Mouse (Mus musculus) hindbrain, embryonic 13.5 days (tissue): Measurements from ENCODE around the gene Cmss1. TPM values are rescaled to one million over a fixed set of nuclear protein-coding genes. Genes with fewer than 3 reads are reported as not detected.
A peak's percentile ranks its signal among the peaks of the same experiment; 100 is the strongest.

Source experiments
- ATAC-seq: fragments of 200-750 bp; cut with Nextera tagmentation; 2 replicates; pipeline ENCODE4 v1.8.0; 2017; ENCODE audit warnings: moderate TSS enrichment; ENCODE audit not compliant: low FRiP score
- H3K27ac ChIP-seq: fragments of 300-500 bp; sonication (generic); 2 replicates; pipeline ENCODE4 v1.5.1; 2015; ENCODE audit warnings: inconsistent platforms, mild to moderate bottlenecking, moderate library complexity
- H3K27me3 ChIP-seq: fragments of 300-500 bp; sonication (generic); 2 replicates; pipeline ENCODE4 v1.6.1; 2015; ENCODE audit warnings: mild to moderate bottlenecking, inconsistent platforms
- H3K36me3 ChIP-seq: fragments of 300-500 bp; sonication (generic); 2 replicates; pipeline ENCODE4 v1.6.1; 2015; ENCODE audit warnings: mild to moderate bottlenecking, inconsistent platforms
- H3K4me1 ChIP-seq: fragments of 300-500 bp; sonication (generic); replicated peaks from 2 replicates; pipeline ENCODE4 v1.6.1; 2015; ENCODE audit warnings: inconsistent platforms
- H3K4me2 ChIP-seq: fragments of 300-500 bp; sonication (generic); 2 replicates; pipeline ENCODE4 v1.6.1; 2015; ENCODE audit warnings: inconsistent platforms, mild to moderate bottlenecking, moderate library complexity
- H3K4me3 ChIP-seq: fragments of 300-500 bp; sonication (generic); 2 replicates; pipeline ENCODE4 v1.5.1; 2015; ENCODE audit warnings: mild to moderate bottlenecking, inconsistent platforms
- H3K9ac ChIP-seq: fragments of 300-500 bp; sonication (generic); 2 replicates; pipeline ENCODE4 v1.6.1; 2015; ENCODE audit warnings: mild to moderate bottlenecking, inconsistent platforms
- H3K9me3 ChIP-seq: fragments of 300-500 bp; sonication (generic); 2 replicates; pipeline ENCODE4 v1.6.1; 2016; ENCODE audit warnings: inconsistent platforms
- WGBS: fragments of 180-500 bp; shearing (Covaris S2); methylation state at CpG from one replicate; pipeline ENCODE4 v1.1.7; 2015; 5-methylcytosine and 5-hydroxymethylcytosine counted together
- polyA plus RNA-seq: library from polyadenylated mRNA; unstranded; fragments of >200 nt; fragmentation: Nextera tagmentation; extraction: Ambion mirVana; gene quantifications from 2 replicates; pipeline ENCODE4 v1.2.1, GENCODE M21; 2015

Gene Cmss1
- polyA plus RNA-seq, 1 experiment from 2014 or later = 37.1 TPM

GRCm38 (mm10) chr16:57303716-57304115, 302.9 kb downstream of the Cmss1 start:
- Histone ChIP-seq H3K9me3 (no peaks in the 10 kb centered on the region), H3K27me3 (no peaks in the 10 kb centered on the region), H3K36me3 (no peaks in the 10 kb centered on the region), H3K27ac (no peak overlapping the region), H3K4me1 (0 out of 2 replicates have a peak, but pooled peaks cover 3% of the 10 kb centered on the region), H3K4me3 (no peak overlapping the region), H3K4me2 (0 out of 2 replicates have a peak overlapping the region, but pooled peaks have one; percentile 15), H3K9ac (0 out of 2 replicates have a peak overlapping the region, but pooled peaks have one; percentile 24)
- 63% methylated on average over 19 of the region's 19 CpGs for WGBS
- no peak for ATAC-seq

DNA sequence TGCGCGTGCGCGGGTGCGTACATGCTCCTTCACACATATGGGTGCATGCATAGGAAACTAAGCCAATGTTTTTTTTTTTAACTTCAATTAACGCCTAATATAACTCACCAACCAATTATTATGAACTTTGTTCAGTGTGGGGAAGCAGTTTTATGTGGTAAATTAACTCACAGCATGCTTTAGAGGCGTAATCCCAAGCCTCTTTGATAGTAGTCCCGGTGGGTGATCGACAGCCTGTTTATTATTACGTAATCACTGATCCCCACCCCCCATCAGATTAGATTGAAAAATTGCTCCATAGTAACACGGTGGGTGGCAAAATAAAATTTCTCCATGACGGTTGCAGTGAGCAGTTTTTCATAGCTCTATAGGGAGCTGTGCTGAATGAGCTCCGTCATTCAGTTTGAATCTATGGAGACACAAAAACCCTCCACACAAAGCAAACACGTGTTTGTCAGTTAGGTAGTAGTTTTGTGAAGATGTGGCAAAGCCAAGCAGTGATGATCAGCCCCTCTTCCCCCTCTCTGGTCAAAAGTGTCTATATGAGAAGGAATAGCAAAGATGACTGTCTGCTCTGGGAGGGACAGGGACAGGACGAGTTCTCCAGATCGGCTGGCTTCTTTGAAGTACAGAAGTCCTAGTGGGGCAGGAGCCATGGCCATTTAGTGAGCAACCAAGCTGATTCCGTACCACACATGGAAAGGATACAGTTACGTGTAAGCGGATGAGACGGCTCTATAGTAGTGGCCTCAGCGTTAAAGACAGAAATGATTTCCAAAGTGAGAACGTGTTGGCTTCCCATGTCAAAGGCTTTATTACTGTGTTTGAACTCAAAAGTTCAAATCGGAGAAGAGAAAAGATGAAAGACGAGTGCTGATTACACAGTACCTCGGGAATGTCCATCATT, 303.6 kb downstream of the Cmss1 start:
- no peaks in the 10 kb centered on the region for H3K27me3 ChIP-seq
- no peak overlapping the region for H3K4me2 ChIP-seq
- no peak overlapping the region for H3K4me3 ChIP-seq
- H3K36me3 ChIP-seq = no peaks in the 10 kb centered on the region
- WGBS = 76% methylated on average over 25 of the region's 25 CpGs
- peak; percentile 77 for ATAC-seq
- H3K9me3 ChIP-seq = no peaks in the 10 kb centered on the region
- no peak overlapping the region for H3K9ac ChIP-seq
- H3K4me1 ChIP-seq = 0 out of 2 replicates have a peak, but pooled peaks cover 3% of the 10 kb centered on the region
- H3K27ac ChIP-seq = no peak overlapping the region

GRCm38 (mm10) chr16:57301512-57302115, 305.1 kb downstream of the Cmss1 start:
- ATAC-seq = no peak
- WGBS = 79% methylated on average over 9 of the region's 9 CpGs
- no peaks in the 10 kb centered on the region for H3K36me3 ChIP-seq
- no peak overlapping the region for H3K9ac ChIP-seq
- H3K9me3 ChIP-seq = no peaks in the 10 kb centered on the region
- no peaks in the 10 kb centered on the region for H3K27me3 ChIP-seq
- no peak overlapping the region for H3K27ac ChIP-seq
- 0 out of 2 replicates have a peak, but pooled peaks cover 3% of the 10 kb centered on the region for H3K4me1 ChIP-seq
- no peak overlapping the region for H3K4me2 ChIP-seq
- H3K4me3 ChIP-seq = no peak overlapping the region

DNA sequence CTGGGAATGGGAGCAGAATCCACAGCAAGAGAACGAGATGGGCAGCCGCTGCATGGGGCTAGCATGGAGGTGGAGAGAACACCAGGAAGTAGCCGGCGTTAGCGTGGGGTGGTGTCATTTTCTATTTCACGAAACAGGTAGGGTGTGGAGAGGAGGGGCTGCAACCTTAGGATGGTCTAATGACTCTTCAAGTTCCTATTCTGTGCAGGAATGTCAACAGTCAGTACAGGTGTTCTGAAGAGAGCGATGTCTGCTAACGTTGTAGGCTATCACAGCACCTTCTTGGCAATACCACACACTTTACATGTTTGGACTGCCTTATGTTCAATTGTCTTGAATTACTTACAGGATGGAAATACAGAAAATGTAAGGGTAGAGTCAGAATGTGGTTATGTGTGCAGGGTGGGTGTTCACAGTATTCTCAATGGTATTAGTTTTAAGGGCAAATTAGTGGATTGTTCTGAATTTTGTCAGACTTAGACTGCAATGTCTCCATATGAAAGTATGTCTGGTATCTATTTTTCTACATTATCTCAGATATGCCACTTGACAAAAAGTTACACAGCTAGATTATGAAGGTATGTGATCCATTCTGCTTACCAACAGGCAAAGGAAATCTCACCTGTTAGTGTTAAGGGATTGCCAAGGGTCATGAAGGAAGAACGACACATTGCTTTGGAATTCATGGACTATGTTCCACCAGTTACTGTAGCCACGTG, 311.3 kb downstream of the Cmss1 start:
- Histone ChIP-seq H3K27ac (no peak overlapping the region), H3K9ac (no peak overlapping the region), H3K27me3 (no peaks in the 10 kb centered on the region), H3K4me3 (no peak overlapping the region), H3K9me3 (no peaks in the 10 kb centered on the region), H3K36me3 (no peaks in the 10 kb centered on the region), H3K4me2 (no peak overlapping the region), H3K4me1 (no peaks in the 10 kb centered on the region)
- ATAC-seq = no peak
- WGBS = 88% methylated on average over 10 of the region's 10 CpGs

- 76% methylated on average over 2 of the region's 2 CpGs for WGBS
- Histone ChIP-seq H3K9me3 (no peaks in the 10 kb centered on the region), H3K9ac (no peak within 1 kb of the TSS), H3K36me3 (no peaks in the 10 kb centered on the region), H3K4me1 (no peaks in the 10 kb centered on the region), H3K4me3 (no peak within 1 kb of the TSS), H3K4me2 (no peak within 1 kb of the TSS), H3K27ac (no peak within 1 kb of the TSS), H3K27me3 (no peaks in the 10 kb centered on the region)
- ATAC-seq = no peak
Measured at GRCm38 (mm10) chr16:57292765-57293164, 313.9 kb downstream of the Cmss1 start, which contains the start of gene Tmem30c. Gene Tmem30c, minus strand, starts transcription at chr16:57292865.

- no peaks in the 10 kb centered on the region for H3K9me3 ChIP-seq
- H3K27ac ChIP-seq = no peak overlapping the region
- 71% methylated on average over 4 of the region's 4 CpGs for WGBS
- H3K9ac ChIP-seq = no peak overlapping the region
- no peak overlapping the region for H3K4me3 ChIP-seq
- no peaks in the 10 kb centered on the region for H3K27me3 ChIP-seq
- ATAC-seq = no peak
- H3K4me1 ChIP-seq = no peaks in the 10 kb centered on the region
- H3K4me2 ChIP-seq = no peak overlapping the region
- no peaks in the 10 kb centered on the region for H3K36me3 ChIP-seq
Measured at GRCm38 (mm10) chr16:57292296-57292695, 314.4 kb downstream of the Cmss1 start.

DNA sequence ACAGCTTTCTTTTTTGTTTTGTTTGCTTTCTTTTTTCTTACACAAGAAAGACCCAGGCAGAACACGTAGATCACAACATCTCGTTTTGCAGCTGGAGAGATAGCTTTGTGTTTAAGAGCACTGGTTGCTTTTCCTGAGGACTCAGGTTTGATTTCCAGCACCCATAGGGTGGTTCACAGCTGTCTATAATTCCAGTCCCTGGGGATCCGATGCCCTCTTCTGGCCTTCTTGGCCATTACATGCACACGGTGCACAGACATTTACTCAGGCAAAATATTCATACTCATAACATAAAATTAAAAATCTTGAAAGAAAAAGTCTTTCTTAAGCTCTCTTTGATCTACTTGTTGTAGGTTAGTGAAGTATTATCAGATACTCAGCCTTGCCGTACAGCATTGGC, 315.0 kb downstream of the Cmss1 start:
- H3K27me3 ChIP-seq = no peaks in the 10 kb centered on the region
- H3K9ac ChIP-seq = no peak overlapping the region
- H3K9me3 ChIP-seq = no peaks in the 10 kb centered on the region
- no peak overlapping the region for H3K4me3 ChIP-seq
- no peak for ATAC-seq
- no peak overlapping the region for H3K4me2 ChIP-seq
- no peaks in the 10 kb centered on the region for H3K36me3 ChIP-seq
- WGBS = 93% methylated on average over 5 of the region's 5 CpGs
- no peaks in the 10 kb centered on the region for H3K4me1 ChIP-seq
- H3K27ac ChIP-seq = no peak overlapping the region

GRCm38 (mm10) chr16:57281417-57281816, 325.2 kb downstream of the Cmss1 start:
- Histone ChIP-seq H3K4me3 (no peak overlapping the region), H3K36me3 (no peaks in the 10 kb centered on the region), H3K4me2 (no peak overlapping the region), H3K27me3 (no peaks in the 10 kb centered on the region), H3K9ac (no peak overlapping the region), H3K27ac (no peak overlapping the region), H3K4me1 (no peaks in the 10 kb centered on the region), H3K9me3 (no peaks in the 10 kb centered on the region)
- WGBS = 74% methylated on average over 8 of the region's 8 CpGs
- no peak for ATAC-seq

DNA sequence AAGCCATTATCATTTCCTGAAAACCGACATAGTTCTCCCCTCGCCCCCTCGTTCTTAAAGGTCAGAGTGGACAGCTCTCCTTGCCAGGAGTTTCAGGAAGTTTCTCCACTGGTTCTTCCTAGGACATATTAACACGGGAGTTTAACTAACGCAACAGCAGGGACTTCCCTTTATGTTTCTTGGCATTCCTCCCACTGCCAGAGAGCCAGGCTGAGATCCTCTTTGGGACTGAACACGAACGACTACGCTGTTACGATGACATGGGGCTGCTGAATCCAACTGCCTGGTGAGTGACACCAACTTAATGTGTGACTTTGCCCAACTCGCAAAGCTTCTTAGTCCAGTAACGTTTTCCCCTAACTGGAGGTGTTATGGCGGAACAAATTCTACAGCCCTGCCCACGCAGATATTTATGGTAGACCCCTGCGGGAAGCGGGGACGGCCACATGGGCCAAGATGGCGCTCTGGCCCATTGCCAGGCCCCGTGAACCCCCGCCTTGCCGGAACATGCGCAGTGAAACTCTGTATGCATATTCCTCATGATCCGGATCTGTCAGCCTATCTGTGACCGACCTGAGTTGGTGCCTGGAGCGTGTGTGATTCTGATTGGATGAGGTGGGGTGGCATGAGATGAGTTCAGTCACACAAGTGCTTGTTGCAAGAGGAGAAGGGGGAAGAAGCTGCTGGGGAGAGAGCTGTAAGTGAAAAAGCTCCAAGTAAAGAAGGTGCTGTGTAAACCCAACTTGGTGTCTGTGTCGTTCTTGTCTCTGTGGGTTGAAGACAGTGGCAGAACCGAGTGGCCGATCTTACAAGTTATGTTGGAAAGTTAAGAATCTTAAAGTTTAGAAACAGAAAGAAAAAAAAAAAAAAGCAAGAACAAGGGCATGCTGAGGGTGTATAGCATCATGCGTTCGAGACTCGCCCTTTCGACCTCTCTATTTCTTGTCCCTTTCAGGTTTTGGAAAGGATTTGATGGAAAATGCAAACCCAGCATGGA, 326.1 kb downstream of the Cmss1 start:
- Histone ChIP-seq H3K4me3 (no peak overlapping the region), H3K4me2 (no peak overlapping the region), H3K27ac (no peak overlapping the region), H3K36me3 (no peaks in the 10 kb centered on the region), H3K4me1 (no peaks in the 10 kb centered on the region), H3K9ac (no peak overlapping the region), H3K27me3 (no peaks in the 10 kb centered on the region), H3K9me3 (no peaks in the 10 kb centered on the region)
- ATAC-seq = no peak
- WGBS = 91% methylated on average over 31 of the region's 31 CpGs

GRCm38 (mm10) chr16:57278976-57279626, 327.6 kb downstream of the Cmss1 start:
- Histone ChIP-seq H3K36me3 (no peaks in the 10 kb centered on the region), H3K9me3 (no peaks in the 10 kb centered on the region), H3K27ac (no peak overlapping the region), H3K27me3 (no peaks in the 10 kb centered on the region), H3K4me2 (no peak overlapping the region), H3K9ac (no peak overlapping the region), H3K4me1 (no peaks in the 10 kb centered on the region), H3K4me3 (no peak overlapping the region)
- 92% methylated on average over 11 of the region's 12 CpGs for WGBS
- no peak for ATAC-seq

DNA sequence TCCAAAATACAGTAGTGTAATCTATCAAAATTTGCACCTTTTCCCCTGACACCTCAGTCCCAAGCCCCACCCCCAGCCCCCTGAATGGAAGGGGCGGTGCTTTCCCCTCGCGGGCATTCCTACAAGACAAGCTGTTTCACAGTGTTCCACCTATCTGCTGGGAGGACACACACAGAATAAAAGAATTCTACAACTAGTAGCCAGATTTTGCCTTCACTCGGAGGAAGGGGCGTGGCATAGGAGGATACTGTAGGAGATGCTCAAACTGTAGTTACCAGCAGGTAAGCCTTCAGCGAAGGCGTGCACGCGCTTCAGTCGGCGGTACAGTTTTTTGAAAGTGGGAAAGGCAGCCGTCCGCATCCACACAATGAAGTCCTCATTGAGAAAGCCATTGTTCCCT, 336.9 kb downstream of the Cmss1 start:
- Histone ChIP-seq H3K27ac (no peak overlapping the region), H3K9me3 (peaks cover 1% of the 10 kb centered on the region; the same call in 1 of the 2 replicates), H3K9ac (no peak overlapping the region), H3K4me1 (no peaks in the 10 kb centered on the region), H3K4me2 (no peak overlapping the region), H3K4me3 (no peak overlapping the region), H3K36me3 (no peaks in the 10 kb centered on the region), H3K27me3 (no peaks in the 10 kb centered on the region)
- 95% methylated on average over 13 of the region's 13 CpGs for WGBS
- no peak for ATAC-seq
